Mouse (Mus musculus) embryo, embryonic 10 days (tissue): ENCODE results near the gene Fbln2.
"Not testable (repeated sequence)": the region's sequence is repeated elsewhere in the genome, so short reads cannot be mapped to it uniquely, and the experiment has no call there.

ENCODE experiments used
- DNase-seq: peaks from one replicate; pipeline ENCODE4 v3.0.0-alpha.2; 2015; ENCODE audit warnings: low spot score

Gene Fbln2

GRCm38 (mm10) chr6:91212155-91212554, at the start of gene Fbln2:
TSS of gene Fbln2 (plus strand) at chr6:91212455.
- DNase-seq: not testable (repeated sequence)

GRCm38 (mm10) chr6:91163195-91163911, 48.9 kb upstream of the Fbln2 start:
- no peak for DNase-seq

GRCm38 (mm10) chr6:91164584-91164983, 47.7 kb upstream of the Fbln2 start:
- no peak for DNase-seq

GRCm38 (mm10) chr6:91165210-91165609, 47.0 kb upstream of the Fbln2 start:
- DNase-seq: peak; percentile 81

GRCm38 (mm10) chr6:91167828-91168227, 44.4 kb upstream of the Fbln2 start:
- no peak for DNase-seq

- DNase-seq: no peak
Measured at GRCm38 (mm10) chr6:91169129-91169528, 43.1 kb upstream of the Fbln2 start.

GRCm38 (mm10) chr6:91171396-91171895, 40.8 kb upstream of the Fbln2 start:
- DNase-seq: no peak

GRCm38 (mm10) chr6:91172381-91172780, 39.9 kb upstream of the Fbln2 start:
- DNase-seq: no peak

GRCm38 (mm10) chr6:91173221-91173880, 38.9 kb upstream of the Fbln2 start:
- DNase-seq: peak; percentile 74

GRCm38 (mm10) chr6:91174211-91174610, 38.0 kb upstream of the Fbln2 start:
- DNase-seq: no peak

GRCm38 (mm10) chr6:91180767-91181171, 31.5 kb upstream of the Fbln2 start:
- DNase-seq: no peak

GRCm38 (mm10) chr6:91181320-91181719, 30.9 kb upstream of the Fbln2 start:
- DNase-seq: no peak

GRCm38 (mm10) chr6:91182075-91182490, 30.2 kb upstream of the Fbln2 start:
- DNase-seq: no peak

GRCm38 (mm10) chr6:91183041-91183440, 29.2 kb upstream of the Fbln2 start:
- DNase-seq: no peak

GRCm38 (mm10) chr6:91183980-91184379, 28.3 kb upstream of the Fbln2 start:
- DNase-seq: no peak

GRCm38 (mm10) chr6:91184776-91185175, 27.5 kb upstream of the Fbln2 start:
- DNase-seq: no peak

GRCm38 (mm10) chr6:91185502-91185901, 26.8 kb upstream of the Fbln2 start:
- DNase-seq: no peak

GRCm38 (mm10) chr6:91186161-91186931, 25.9 kb upstream of the Fbln2 start:
- peak; percentile 56 for DNase-seq

- no peak for DNase-seq
Measured at GRCm38 (mm10) chr6:91186934-91187333, 25.3 kb upstream of the Fbln2 start.

GRCm38 (mm10) chr6:91187871-91188270, 24.4 kb upstream of the Fbln2 start:
- DNase-seq: no peak

GRCm38 (mm10) chr6:91189971-91190370, 22.3 kb upstream of the Fbln2 start:
- DNase-seq: no peak

- no peak for DNase-seq
Measured at GRCm38 (mm10) chr6:91191465-91191864, 20.8 kb upstream of the Fbln2 start.

GRCm38 (mm10) chr6:91192421-91192820, 19.8 kb upstream of the Fbln2 start:
- DNase-seq: no peak
